17 mouse cellular contexts compared by ENCODE assay signal in the genomic region with DNA sequence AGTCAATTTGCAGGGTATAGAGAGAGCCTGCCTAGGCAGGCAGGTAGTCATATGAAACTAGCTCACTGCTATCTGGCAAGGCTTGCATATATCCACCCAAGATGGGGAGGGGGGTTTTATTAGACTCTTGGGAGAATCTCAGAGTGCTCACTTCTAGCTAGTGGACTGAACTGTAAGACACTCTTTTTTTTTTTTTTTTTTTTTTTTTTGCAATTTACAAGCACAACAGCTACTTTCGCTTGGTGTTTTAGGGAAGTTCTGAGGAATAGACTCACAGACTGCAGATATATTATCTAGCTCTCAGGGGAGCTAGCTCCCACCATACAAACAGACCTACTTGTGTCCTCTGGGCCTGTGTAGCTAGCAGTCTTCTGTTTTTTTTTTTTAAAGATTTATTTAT.
"Had no signal": no experiment of that assay in that cellular context is flagged by ENCODE, and none has a peak within 500 bp of the region (broad histone marks: within the 10 kb centered on the region; RNA-seq: fewer than 3 reads in every experiment).

No protein-coding gene starts in this region.

- H3K4me1 ChIP-seq: neural tube, embryonic 12.5 days; neural tube, embryonic 13.5 days; neural tube, embryonic 15.5 days; stomach, embryonic 15.5 days had no signal

- H3K9ac ChIP-seq: neural tube, embryonic 12.5 days; neural tube, embryonic 13.5 days; neural tube, embryonic 15.5 days; stomach, embryonic 15.5 days had no signal

- DNase-seq: retina, postnatal 1 day; right cerebral cortex, adult 18-20 months; right cerebral cortex, postnatal 14 days; right cerebral cortex, postnatal 25 days; right cerebral cortex, postnatal 4 days; spleen, adult 18-20 months; thymus, adult 18-20 months; thymus, adult 2 months; thymus, postnatal 14 days; thymus, postnatal 25 days; thymus, postnatal 36 days; thymus, postnatal 4 days had no signal

- H3K27ac ChIP-seq: neural tube, embryonic 12.5 days; neural tube, embryonic 13.5 days; neural tube, embryonic 15.5 days; stomach, embryonic 15.5 days; stomach, postnatal 0 days had no signal

- H3K27me3 ChIP-seq: neural tube, embryonic 12.5 days; neural tube, embryonic 13.5 days; neural tube, embryonic 15.5 days; stomach, embryonic 15.5 days had no signal

- H3K4me3 ChIP-seq: neural tube, embryonic 12.5 days; neural tube, embryonic 13.5 days; neural tube, embryonic 15.5 days; stomach, embryonic 15.5 days had no signal

- H3K9me3 ChIP-seq: neural tube, embryonic 12.5 days; neural tube, embryonic 13.5 days; neural tube, embryonic 15.5 days; stomach, embryonic 15.5 days had no signal

- H3K36me3 ChIP-seq: neural tube, embryonic 15.5 days had no signal
